Mouse (Mus musculus) intestine, embryonic 15.5 days (tissue): ENCODE data around the gene Knstrn. TPM values are rescaled to one million over a fixed set of nuclear protein-coding genes. Genes with fewer than 3 reads are reported as not detected.

Experiments used
- ATAC-seq: fragments of 200-750 bp; cut with Nextera tagmentation; 2 replicates; pipeline ENCODE4 v1.8.0; 2017; ENCODE audit warnings: moderate TSS enrichment, moderate library complexity
- H3K27ac ChIP-seq: fragments of 300-500 bp; sonication (generic); 2 replicates; pipeline ENCODE4 v1.5.1; 2015; ENCODE audit warnings: mild to moderate bottlenecking, inconsistent platforms
- H3K27me3 ChIP-seq: fragments of 300-500 bp; sonication (generic); replicated peaks from 2 replicates; pipeline ENCODE4 v1.6.1; 2015; ENCODE audit warnings: inconsistent platforms
- H3K36me3 ChIP-seq: fragments of 300-500 bp; sonication (generic); 2 replicates; pipeline ENCODE4 v1.6.1; 2015; ENCODE audit warnings: inconsistent platforms
- H3K4me1 ChIP-seq: fragments of 300-500 bp; sonication (generic); replicated peaks from 2 replicates; pipeline ENCODE4 v1.6.1; 2015; ENCODE audit warnings: inconsistent platforms
- H3K4me2 ChIP-seq: fragments of 300-500 bp; sonication (generic); replicated peaks from 2 replicates; pipeline ENCODE4 v1.6.1; 2015; ENCODE audit warnings: mild to moderate bottlenecking, inconsistent platforms
- H3K4me3 ChIP-seq: fragments of 300-500 bp; sonication (generic); replicated peaks from 2 replicates; pipeline ENCODE4 v1.5.1; 2015; ENCODE audit warnings: inconsistent platforms
- H3K9ac ChIP-seq: fragments of 300-500 bp; sonication (generic); 2 replicates; pipeline ENCODE4 v1.6.1; 2015; ENCODE audit warnings: inconsistent platforms
- H3K9me3 ChIP-seq: fragments of 300-500 bp; sonication (generic); 2 replicates; pipeline ENCODE4 v1.6.1; 2016; ENCODE audit warnings: inconsistent platforms
- WGBS: fragments of 180-500 bp; shearing (Covaris S2); methylation state at CpG from one replicate; pipeline ENCODE4 v1.1.7; 2015; 5-methylcytosine and 5-hydroxymethylcytosine counted together
- polyA plus RNA-seq: library from polyadenylated mRNA; unstranded; fragments of >200 nt; fragmentation: Nextera tagmentation; extraction: Ambion mirVana; gene quantifications from 2 replicates; pipeline ENCODE4 v1.2.1, GENCODE M21; 2015

Gene Knstrn
- polyA plus RNA-seq, 1 experiment from 2014 or later = 98.5 TPM

DNA sequence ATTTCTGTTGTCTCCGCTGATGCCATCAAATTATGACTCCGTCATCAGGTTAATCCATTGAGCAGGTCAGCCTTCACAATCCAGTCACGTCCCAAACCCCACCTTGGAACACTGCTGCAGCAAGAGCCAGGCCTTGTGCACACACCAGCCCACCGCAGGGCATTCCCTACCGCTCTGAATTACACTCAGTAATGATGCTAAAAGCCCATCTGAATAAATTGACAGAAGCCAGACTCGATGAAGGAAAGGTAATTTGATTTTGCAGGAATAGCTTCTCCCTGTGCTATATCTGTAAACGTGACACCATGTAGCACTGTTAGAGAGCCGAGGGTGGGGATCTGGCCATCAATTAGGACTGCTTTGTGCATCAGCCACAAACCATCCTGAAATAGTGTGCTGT, 61.5 kb downstream of the Knstrn start:
- Histone ChIP-seq H3K9me3 (no peaks in the 10 kb centered on the region), H3K27ac (no peak overlapping the region), H3K27me3 (no peaks in the 10 kb centered on the region), H3K9ac (no peak overlapping the region), H3K4me3 (no peak overlapping the region), H3K36me3 (no peaks in the 10 kb centered on the region), H3K4me2 (no peak overlapping the region), H3K4me1 (no peaks in the 10 kb centered on the region)
- WGBS = 87% methylated on average over 8 of the region's 8 CpGs
- no peak; the same call in 1 of the 2 replicates for ATAC-seq

DNA sequence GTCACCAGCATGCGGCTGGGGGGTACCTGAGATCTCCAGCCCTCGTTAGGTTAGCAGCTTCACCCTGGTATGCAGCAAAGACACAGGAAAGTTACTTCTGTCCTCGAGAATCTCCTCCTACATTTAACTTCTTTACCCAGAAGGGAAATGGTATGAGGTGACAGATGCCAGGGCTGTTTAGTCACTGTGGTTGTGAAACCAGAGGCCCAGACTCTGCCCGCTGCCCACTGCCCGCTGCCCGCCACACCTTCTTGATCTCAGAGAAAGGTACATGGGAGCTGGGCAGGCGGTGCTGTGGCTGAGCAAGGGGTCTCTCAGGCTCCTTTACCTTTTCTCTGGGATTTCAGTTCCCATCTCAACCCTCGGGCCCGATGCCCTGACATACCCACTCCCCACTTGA, 62.6 kb downstream of the Knstrn start:
- 91% methylated on average over 9 of the region's 9 CpGs for WGBS
- peaks cover 3% of the 10 kb centered on the region; the same call in 1 of the 2 replicates for H3K36me3 ChIP-seq
- ATAC-seq = no peak

DNA sequence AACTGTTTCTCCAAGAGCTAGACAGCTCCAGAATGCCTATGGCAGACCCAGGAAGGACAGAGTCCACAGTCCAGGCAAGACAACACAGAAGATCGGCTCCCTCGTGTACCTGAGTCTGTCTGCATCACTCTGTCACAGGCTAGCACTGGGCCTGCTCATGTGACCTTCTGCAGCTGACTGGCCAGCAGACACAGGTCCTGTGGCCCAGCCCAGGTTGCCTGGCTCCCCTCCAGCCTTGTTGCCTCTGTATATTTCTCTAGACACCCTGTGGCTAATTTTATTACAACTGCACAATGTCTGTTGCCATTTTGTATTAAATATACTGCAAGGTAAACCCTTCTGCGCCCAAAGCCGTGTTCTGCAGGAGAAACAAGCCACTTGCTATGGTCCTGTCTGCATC, 67.2 kb downstream of the Knstrn start:
- Histone ChIP-seq H3K27ac (no peak overlapping the region), H3K36me3 (peaks cover 3% of the 10 kb centered on the region; the same call in 1 of the 2 replicates), H3K27me3 (0 out of 2 replicates have a peak, but pooled peaks cover 4% of the 10 kb centered on the region), H3K4me1 (no peaks in the 10 kb centered on the region), H3K9ac (no peak overlapping the region), H3K9me3 (no peaks in the 10 kb centered on the region), H3K4me3 (no peak overlapping the region), H3K4me2 (no peak overlapping the region)
- WGBS = 87% methylated on average over 4 of the region's 4 CpGs
- ATAC-seq = no peak

More for the DNA sequence above, 62.6 kb downstream of the Knstrn start:
- no peaks in the 10 kb centered on the region for H3K27me3 ChIP-seq
- H3K9me3 ChIP-seq = no peaks in the 10 kb centered on the region
- no peak overlapping the region for H3K27ac ChIP-seq
- H3K4me1 ChIP-seq = no peaks in the 10 kb centered on the region
- no peak overlapping the region for H3K9ac ChIP-seq
- H3K4me2 ChIP-seq = no peak overlapping the region
- H3K4me3 ChIP-seq = no peak overlapping the region

DNA sequence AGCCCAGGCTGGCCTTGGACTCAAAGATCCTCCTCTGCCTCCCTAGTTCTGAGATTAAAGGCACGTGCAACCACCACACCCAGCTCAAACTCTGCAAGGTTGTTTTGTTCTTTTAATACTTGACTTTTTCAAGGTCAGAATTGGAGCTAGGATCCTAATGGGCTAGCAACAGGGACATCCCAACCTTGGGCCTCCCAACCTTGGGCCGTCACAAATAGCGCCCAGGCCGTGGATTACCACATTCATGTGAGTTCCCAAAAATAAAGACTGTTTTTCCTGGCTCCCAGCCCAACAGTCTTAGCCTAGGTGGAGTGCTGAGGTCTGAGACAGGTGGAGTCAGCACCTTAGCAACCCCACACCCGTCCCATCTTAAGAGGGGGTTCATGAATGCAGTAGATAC, 68.2 kb downstream of the Knstrn start:
- H3K9ac ChIP-seq = no peak overlapping the region
- ATAC-seq = no peak
- WGBS = 82% methylated on average over 5 of the region's 5 CpGs
- no peak overlapping the region for H3K27ac ChIP-seq
- 0 out of 2 replicates have a peak, but pooled peaks cover 4% of the 10 kb centered on the region for H3K27me3 ChIP-seq
- H3K36me3 ChIP-seq = peaks cover 3% of the 10 kb centered on the region; the same call in 1 of the 2 replicates
- no peaks in the 10 kb centered on the region for H3K4me1 ChIP-seq
- no peak overlapping the region for H3K4me3 ChIP-seq
- H3K4me2 ChIP-seq = no peak overlapping the region
- H3K9me3 ChIP-seq = no peaks in the 10 kb centered on the region

DNA sequence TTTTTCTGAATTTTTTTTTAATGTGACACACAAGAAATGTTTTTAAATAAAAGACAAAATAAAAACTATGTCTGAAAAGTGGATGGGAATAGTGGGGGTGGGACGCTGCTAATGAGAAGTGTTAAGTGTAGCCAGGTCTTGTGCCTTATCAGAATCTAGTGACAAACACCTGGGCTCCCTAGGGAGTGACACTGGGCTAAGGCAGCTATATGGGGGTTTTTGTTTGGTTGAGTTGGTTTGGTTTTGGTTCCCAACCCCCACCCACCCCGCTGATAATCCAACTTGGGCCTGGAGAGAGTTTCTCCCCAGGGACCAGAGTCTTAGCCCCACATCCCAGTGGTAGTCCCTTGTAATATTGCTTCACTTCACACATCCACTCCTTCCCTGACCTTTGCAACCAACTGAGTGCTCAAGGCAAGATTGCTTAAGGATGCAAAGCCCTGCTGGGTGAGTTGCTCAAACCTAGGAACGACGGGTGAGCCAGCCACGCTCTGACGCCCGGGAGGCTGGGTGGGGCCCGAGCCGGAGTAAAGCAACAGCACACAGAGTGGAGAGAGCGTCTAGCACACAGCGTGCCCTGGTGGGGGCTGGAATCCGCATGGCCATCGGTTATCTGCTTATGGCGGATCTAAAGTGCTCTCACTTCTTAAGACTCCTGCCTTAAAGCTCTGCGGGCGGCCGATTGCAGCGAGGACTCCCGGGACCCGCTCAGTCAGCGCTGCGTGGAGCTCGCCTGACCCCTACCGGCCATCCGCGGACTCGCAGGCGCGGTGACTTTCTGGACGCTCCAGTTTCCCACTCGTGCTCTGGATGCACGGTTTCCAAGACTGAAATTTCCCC, 69.3 kb downstream of the Knstrn start:
- H3K9me3 ChIP-seq = no peaks in the 10 kb centered on the region
- H3K4me1 ChIP-seq = no peaks in the 10 kb centered on the region
- no peak overlapping the region for H3K27ac ChIP-seq
- H3K27me3 ChIP-seq = peaks cover 9% of the 10 kb centered on the region; the same call in 1 of the 2 replicates
- H3K36me3 ChIP-seq = peaks cover 3% of the 10 kb centered on the region; the same call in 1 of the 2 replicates
- ATAC-seq = peak; percentile 89
- H3K4me3 ChIP-seq = peak overlapping the region; percentile 35
- 0 out of 2 replicates have a peak overlapping the region, but pooled peaks have one; percentile 45 for H3K9ac ChIP-seq
- WGBS = 3% methylated on average over 32 of the region's 32 CpGs
- H3K4me2 ChIP-seq = peak overlapping the region; percentile 81

DNA sequence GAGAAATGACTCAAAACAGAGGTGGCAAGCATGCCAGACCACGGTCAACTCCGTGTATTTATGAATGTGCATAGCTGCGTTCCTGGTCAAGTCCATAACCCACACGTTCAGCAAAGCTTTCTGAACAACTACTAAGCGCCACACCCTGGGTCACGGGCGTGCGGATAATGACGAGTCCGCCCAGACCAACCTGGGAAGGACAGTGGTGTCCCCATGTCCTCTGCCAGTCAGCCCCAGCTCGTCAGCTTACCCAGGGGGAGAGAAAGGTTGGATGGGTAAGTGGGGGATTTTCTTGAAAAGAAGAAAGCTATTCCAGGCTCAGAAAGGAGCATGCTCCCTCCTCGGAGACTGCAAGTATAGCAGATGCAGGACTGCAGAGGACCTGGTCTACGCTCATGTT, 73.6 kb downstream of the Knstrn start:
- ATAC-seq = no peak
- Histone ChIP-seq H3K27me3 (peaks cover 9% of the 10 kb centered on the region; the same call in 1 of the 2 replicates), H3K9me3 (no peaks in the 10 kb centered on the region), H3K36me3 (no peaks in the 10 kb centered on the region), H3K4me3 (no peak overlapping the region), H3K4me1 (no peaks in the 10 kb centered on the region), H3K27ac (no peak overlapping the region), H3K9ac (no peak overlapping the region), H3K4me2 (peak overlapping the region; percentile 28; the same call in 1 of the 2 replicates)
- 59% methylated on average over 13 of the region's 13 CpGs for WGBS

DNA sequence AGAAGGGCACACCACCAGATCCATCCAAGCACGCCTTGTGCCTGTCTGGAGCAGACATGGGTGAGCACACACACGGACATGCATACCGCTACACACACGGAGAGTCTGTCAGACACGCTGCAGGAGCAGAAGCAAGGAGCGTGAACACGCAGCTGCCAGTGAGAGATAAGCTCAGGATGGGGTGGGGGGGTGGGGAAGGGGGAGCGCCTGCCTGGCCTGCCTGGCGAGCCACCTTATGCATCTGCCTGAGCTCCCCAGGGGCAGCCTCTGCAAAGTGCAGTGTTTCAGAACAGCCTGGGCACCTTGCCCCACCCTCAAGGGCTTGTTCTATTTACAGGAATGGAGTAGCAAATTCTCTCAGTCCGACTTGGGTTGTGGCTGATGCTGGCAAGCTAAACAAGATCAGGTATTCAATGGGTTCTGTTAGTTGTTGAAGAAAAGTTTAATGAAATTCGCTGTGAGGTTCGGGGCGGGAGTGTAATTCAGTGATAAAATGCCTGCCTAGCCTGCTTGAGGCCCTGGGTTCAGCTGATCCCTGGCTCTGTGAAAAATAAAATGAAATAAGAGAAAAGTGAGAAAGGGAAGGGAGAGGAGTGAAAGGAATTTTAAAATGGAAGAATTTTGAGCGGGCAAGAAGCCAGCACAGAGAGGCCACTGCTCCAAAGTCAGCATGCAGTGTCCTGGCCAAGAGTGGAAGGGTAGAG, 74.2 kb downstream of the Knstrn start:
- H3K4me1 ChIP-seq = no peaks in the 10 kb centered on the region
- H3K27ac ChIP-seq = no peak overlapping the region
- no peaks in the 10 kb centered on the region for H3K9me3 ChIP-seq
- no peak overlapping the region for H3K4me3 ChIP-seq
- H3K4me2 ChIP-seq = peak overlapping the region; percentile 28; the same call in 1 of the 2 replicates
- WGBS = 25% methylated on average over 14 of the region's 14 CpGs
- ATAC-seq = peak; percentile 32; the same call in 1 of the 2 replicates
- H3K36me3 ChIP-seq = no peaks in the 10 kb centered on the region
- H3K9ac ChIP-seq = no peak overlapping the region
- peaks cover 9% of the 10 kb centered on the region; the same call in 1 of the 2 replicates for H3K27me3 ChIP-seq

DNA sequence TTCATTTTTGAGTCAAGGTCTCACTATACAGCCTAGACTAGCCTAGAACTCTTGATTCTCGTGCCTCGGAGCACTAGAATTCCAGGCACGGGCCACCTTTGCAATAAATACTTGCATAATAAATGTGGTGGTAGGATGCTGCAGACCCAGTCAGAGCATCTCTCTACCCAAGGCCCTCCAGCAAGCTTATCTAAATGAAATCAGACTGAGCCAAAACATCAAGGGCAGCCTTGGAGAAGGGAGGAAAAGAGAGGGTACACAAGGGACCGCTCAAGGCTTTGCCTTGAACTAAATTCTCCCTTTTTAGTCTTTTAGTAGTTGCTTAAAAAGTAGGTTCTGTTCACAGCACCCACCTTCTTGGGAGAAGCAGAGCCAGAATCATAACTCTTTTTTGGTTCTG, 77.4 kb downstream of the Knstrn start:
- H3K9ac ChIP-seq = no peak overlapping the region
- no peak overlapping the region for H3K27ac ChIP-seq
- no peaks in the 10 kb centered on the region for H3K36me3 ChIP-seq
- H3K4me3 ChIP-seq = no peak overlapping the region
- 88% methylated on average over 4 of the region's 4 CpGs for WGBS
- H3K27me3 ChIP-seq = peaks cover 21% of the 10 kb centered on the region
- H3K4me2 ChIP-seq = no peak overlapping the region
- no peaks in the 10 kb centered on the region for H3K9me3 ChIP-seq
- peaks cover 2% of the 10 kb centered on the region; the same call in 1 of the 2 replicates for H3K4me1 ChIP-seq
- no peak for ATAC-seq

DNA sequence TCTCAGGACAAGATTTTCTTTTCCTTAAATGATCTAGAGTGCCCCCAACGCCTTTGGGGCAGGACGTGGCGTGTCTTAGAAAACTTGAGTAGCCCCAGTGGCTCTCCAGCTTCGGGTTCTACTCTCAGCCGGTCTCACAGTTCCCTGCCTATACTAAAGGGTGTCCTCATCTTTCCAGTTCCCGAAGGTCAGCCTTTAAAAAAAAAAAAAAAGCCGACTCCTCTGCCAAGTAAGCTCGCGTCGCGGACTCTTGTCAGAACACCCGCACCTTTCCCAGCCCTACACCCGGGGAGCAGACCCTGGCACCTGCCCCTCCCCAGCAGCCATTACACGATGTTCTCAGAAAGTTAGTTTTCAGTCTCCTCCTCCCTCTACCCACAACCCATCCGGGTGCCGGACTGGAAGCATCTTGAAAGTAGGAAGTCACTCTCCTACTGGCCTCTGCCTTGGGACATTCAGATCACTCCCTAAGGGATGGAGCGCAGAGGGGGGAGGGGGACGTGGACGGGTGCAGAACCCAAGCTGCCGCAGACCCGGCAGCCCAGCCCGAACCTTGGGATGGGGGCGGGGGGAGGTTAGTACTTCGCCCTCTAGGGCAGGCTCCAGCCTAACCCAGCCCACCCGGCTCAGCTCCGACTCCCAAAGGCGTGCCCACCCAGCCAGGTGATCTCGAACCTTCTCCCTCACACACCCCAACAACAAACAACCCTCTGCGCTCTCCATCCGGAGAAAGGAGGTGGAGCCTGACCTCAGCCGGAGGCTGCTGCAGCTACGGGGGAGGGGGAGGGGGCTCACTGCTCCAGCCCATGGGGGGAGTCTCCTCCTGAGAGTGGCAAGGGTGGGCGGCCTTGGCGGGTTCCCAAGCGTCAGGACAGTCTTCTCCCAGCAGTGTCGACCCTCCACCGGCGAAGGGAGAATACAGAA, 82.4 kb downstream of the Knstrn start:
- WGBS = 2% methylated on average over 38 of the region's 38 CpGs
- Histone ChIP-seq H3K9me3 (no peaks in the 10 kb centered on the region), H3K27me3 (peaks cover 61% of the 10 kb centered on the region), H3K4me3 (peak overlapping the region; percentile 50), H3K27ac (no peak overlapping the region), H3K36me3 (no peaks in the 10 kb centered on the region), H3K4me2 (peak overlapping the region; percentile 93), H3K4me1 (peaks cover 33% of the 10 kb centered on the region), H3K9ac (peak overlapping the region; percentile 26)
- ATAC-seq = peak; percentile 21

DNA sequence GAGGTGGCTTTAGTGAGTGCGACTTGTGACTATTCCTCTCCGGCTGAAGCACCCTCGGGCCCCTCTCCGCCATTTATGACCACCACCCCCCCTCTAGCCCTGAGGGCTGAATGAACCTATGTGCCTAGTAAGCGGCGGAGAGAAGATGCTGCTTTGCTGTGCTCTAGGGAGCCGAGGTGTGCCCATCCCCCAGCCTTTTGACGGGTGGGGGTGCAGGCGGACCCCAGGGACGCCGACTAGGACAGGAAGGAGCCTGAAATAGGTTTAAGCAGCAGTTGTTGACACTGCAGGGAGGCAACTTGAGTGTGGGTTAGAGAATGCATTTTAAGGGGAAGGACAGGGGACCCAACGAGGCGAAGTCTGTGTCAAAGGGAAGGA, 83.1 kb downstream of the Knstrn start:
- Histone ChIP-seq H3K27me3 (peaks cover 61% of the 10 kb centered on the region), H3K4me3 (peak overlapping the region; percentile 50), H3K27ac (no peak overlapping the region), H3K9me3 (no peaks in the 10 kb centered on the region), H3K9ac (0 out of 2 replicates have a peak overlapping the region, but pooled peaks have one; percentile 26), H3K36me3 (no peaks in the 10 kb centered on the region), H3K4me2 (peak overlapping the region; percentile 93), H3K4me1 (peaks cover 33% of the 10 kb centered on the region)
- peak; percentile 0; the same call in 1 of the 2 replicates for ATAC-seq
- 1% methylated on average over 13 of the region's 13 CpGs for WGBS

DNA sequence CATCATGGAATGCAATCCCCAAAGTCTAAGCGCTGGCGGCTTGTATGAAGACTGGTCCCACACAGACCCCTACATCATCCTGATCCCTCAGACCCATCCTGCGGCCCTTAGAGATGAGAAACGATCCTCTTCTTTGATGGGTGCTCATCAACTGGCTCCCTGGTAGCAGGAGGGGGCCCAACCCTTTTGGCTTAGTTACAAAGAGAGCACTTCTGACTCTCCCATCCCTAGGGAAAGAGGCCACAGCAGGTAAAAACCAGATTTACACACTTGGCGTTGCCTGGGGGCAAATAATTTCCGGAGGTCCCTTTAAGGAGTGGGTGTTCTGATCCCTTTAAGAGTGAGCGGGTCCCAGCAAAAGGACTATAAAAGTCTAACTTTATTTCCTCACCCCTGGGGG, 83.6 kb downstream of the Knstrn start:
- H3K4me1 ChIP-seq = peaks cover 33% of the 10 kb centered on the region
- H3K9me3 ChIP-seq = no peaks in the 10 kb centered on the region
- H3K4me2 ChIP-seq = peak overlapping the region; percentile 93
- no peaks in the 10 kb centered on the region for H3K36me3 ChIP-seq
- WGBS = 6% methylated on average over 7 of the region's 7 CpGs
- H3K27ac ChIP-seq = no peak overlapping the region
- H3K4me3 ChIP-seq = peak overlapping the region; percentile 50
- no peak for ATAC-seq
- H3K27me3 ChIP-seq = peaks cover 61% of the 10 kb centered on the region
- H3K9ac ChIP-seq = no peak overlapping the region
